Mouse (Mus musculus) embryonic stem cell, embryonic (primary cell): ENCODE data around the gene Adamts10.

Experiments used
- CTCF ChIA-PET, 4 experiments: fragments of 300-600 bp in 2 of 4; fragments of 350-600 bp in 2 of 4; sonication (Branson Sonifier 250); formaldehyde crosslinking; loops; one replicate each; lab custom pipeline; 2022; ENCODE audit warnings: inconsistent platforms in 2 of 4; lab: Charles Lee
- POLR2A ChIA-PET, 4 experiments: fragments of 300-600 bp in 2 of 4; fragments of 350-600 bp in 2 of 4; sonication (Branson Sonifier 250); formaldehyde crosslinking; loops; one replicate each; lab custom pipeline; 2022; ENCODE audit warnings: antibody characterized with exemption in 4 of 4, inconsistent platforms in 1 of 4; lab: Charles Lee

The Adamts10 gene

DNA sequence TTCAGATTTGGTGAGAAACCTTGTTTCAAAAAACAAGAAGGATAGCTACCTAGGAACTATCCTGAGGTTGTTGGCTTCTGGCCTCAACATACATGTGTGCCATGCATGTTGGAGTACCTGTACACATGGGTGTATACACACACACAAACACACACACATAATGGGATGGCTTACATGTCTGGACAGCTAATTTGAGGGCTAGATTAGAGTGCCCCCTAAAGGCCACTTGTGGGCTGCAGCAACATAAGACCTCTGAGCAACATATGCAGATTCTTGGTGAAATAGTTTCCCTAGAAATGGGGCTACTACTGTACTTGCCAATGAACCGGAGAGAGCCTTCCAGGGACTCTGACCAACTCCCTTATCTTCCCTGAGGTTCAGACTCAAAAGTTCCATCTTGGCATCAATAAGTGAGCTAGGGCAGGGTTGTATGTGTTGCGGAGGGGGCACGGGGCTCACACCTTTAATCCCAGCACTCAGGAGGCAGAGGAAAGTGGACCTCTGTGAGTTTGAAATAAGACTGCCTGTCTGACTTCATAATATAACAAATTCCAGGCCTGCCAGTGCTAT lies 15.2 kb downstream of the Adamts10 start:
- ChIA-PET POLR2A (interaction anchor here in 2 of 4 experiments (0.6 to 1.8 kb wide), 4 partner anchors 9 to 285 kb away, joined by 3 to 7 read pairs (median 3); no protein-coding TSS in a partner anchor), CTCF (interaction anchor here (0.5 to 2.4 kb wide), 22 partner anchors 9 to 1182 kb away, joined by 3 to 12 read pairs (median 3); no protein-coding TSS in a partner anchor)

DNA sequence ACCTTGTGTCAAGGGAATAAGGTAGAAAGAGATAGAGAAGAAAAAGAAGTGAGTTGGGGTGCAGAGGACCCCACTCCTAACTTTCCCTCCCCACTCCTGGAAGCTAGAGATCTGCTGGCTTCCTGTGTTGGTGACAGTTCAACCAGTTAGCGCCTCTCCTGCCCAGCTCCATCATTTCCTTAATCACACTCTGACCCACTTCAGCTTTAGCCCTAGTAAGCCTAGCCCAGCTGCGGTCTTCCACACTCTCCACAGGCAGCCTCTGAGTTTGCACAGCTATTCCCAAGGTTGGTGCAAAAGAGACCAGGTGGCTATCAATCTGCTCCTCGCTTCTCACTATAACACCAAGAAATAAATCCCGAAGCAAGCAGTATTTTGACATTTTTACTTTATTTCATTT lies 15.9 kb downstream of the Adamts10 start:
- CTCF ChIA-PET = interaction anchor here (0.5 to 2.4 kb wide), 12 partner anchors 10 to 1183 kb away, joined by 3 to 11 read pairs (median 4); no protein-coding TSS in a partner anchor
- POLR2A ChIA-PET = interaction anchor here in 1 of 4 experiments (0.9 to 1.8 kb wide), 2 partner anchors 10 kb away, joined by 3 to 7 read pairs; no protein-coding TSS in a partner anchor

DNA sequence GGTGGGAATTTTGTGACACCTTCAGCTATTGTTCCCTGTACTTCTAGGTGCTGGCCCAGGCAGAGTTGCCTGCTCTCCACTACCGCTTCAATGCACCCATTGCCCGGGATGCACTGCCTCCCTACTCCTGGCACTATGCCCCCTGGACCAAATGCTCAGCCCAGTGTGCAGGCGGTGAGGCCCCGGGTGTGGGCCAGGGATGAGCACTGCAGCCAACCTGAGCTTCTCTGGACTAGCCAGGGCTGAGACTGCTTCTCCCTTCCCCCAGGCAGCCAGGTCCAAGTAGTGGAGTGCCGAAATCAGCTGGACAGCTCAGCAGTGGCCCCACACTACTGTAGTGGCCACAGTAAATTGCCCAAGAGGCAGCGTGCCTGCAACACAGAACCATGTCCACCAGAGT lies 25.2 kb downstream of the Adamts10 start:
- POLR2A ChIA-PET = interaction anchor here in 3 of 4 experiments (0.9 to 2.0 kb wide), 3 partner anchors 28 to 533 kb away, joined by 4 to 6 read pairs (median 5); partner anchors contain the start of gene Rab11b (in 1 of the 3)
- CTCF ChIA-PET = interaction anchor here in 2 of 4 experiments (0.6 to 1.1 kb wide), 2 partner anchors 9 to 10 kb away, joined by 3 read pairs; no protein-coding TSS in a partner anchor

DNA sequence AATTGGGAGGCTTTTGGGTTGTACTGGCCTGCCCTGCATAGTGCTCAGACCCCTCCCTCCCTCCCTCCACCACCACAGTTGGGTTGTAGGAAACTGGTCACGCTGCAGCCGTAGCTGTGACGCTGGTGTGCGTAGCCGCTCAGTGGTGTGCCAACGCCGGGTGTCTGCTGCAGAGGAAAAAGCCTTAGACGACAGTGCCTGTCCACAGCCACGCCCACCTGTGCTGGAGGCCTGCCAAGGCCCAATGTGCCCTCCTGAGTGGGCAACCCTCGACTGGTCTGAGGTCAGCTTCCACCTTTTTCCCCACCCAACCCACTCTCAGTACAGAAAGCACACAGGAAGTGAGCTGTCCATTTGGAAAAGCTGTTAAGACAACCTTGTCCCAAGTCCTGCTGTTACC lies 26.4 kb downstream of the Adamts10 start:
- ChIA-PET POLR2A (interaction anchor here in 3 of 4 experiments (0.5 to 2.0 kb wide), 7 partner anchors 11 to 1041 kb away, joined by 3 to 7 read pairs (median 4); partner anchors contain the start of genes Ndufa7 (in 1 of the 3), Pbx2 (in 1 of the 3), Rab11b (in 1 of the 3) and Rps28 (in 1 of the 3)), CTCF (interaction anchor here in 3 of 4 experiments (0.6 to 1.2 kb wide), 3 partner anchors 11 to 57 kb away, joined by 3 to 4 read pairs (median 3); no protein-coding TSS in a partner anchor)

DNA sequence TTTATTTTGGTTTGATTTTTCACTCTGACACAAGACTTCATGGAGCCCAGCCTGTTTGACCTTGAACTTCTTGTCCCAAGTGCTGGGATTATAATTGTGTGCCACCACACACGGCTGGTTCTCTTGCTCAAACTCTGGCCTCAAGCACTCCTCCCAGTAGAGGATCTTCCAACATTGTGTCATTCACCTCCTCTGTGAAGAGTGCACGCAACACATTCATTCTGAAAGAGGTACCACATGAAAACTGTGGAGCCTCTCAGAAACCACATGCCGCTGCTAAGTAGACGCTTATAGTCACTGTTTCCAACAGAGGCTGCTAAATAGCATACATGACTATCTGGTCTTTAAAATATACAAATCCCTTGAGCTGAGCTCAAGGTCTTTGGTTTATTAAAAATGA lies 28.1 kb downstream of the Adamts10 start:
- ChIA-PET CTCF (interaction anchor here in 3 of 4 experiments (0.5 to 1.4 kb wide), 6 partner anchors 12 to 680 kb away, joined by 3 to 7 read pairs (median 4); no protein-coding TSS in a partner anchor), POLR2A (interaction anchor here in 1 of 4 experiments (0.8 to 1.5 kb wide), 2 partner anchors 8 to 77 kb away, joined by 3 to 5 read pairs; partner anchors contain the start of gene Zfp414)

DNA sequence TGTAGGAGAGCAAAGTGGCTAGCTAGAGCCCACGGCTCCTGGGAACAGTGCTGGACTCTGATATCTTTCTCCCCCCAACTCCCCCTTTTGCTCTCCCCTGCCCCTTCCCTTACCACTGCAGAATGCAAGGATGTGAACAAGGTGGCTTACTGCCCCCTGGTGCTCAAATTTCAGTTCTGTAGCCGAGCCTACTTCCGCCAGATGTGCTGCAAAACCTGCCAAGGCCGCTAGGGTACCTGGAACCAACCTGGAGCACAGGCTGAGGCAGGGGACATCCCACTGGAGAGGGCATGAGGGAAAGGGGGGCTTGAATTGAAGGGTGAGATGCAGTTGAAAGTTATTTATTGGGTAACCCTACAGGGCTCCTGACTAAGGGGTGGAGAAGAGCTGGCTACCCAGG lies 29.0 kb downstream of the Adamts10 start:
- POLR2A ChIA-PET = interaction anchor here in 1 of 4 experiments (0.8 to 1.5 kb wide), 2 partner anchors 9 to 76 kb away, joined by 3 to 5 read pairs; partner anchors contain the start of gene Zfp414

DNA sequence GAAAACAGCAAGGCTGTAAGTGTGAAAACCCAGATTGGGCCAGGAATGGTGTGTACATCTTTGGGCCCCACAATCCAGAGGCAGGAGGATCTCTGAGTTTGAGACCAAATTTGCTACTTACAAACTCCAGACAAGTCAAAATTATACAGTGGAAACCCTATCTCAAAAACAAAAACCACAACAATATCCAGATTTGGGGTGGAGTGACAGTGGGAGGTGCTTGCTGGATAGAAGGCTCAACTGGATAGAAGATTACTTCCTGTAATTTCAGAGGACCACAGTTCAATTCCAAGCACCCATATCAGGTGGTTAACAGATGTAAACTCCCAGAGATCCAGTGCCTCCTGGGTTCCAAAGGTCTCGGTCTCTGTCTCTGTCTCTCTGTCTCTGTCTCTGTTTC lies 30.5 kb downstream of the Adamts10 start:
- CTCF ChIA-PET = no interaction called here
- POLR2A ChIA-PET = no interaction called here

More for the DNA sequence above, 29.0 kb downstream of the Adamts10 start:
- CTCF ChIA-PET = interaction anchor here in 1 of 4 experiments (1.4 kb wide), 1 partner anchor 14 kb away, joined by 6 read pairs; no protein-coding TSS in a partner anchor

DNA sequence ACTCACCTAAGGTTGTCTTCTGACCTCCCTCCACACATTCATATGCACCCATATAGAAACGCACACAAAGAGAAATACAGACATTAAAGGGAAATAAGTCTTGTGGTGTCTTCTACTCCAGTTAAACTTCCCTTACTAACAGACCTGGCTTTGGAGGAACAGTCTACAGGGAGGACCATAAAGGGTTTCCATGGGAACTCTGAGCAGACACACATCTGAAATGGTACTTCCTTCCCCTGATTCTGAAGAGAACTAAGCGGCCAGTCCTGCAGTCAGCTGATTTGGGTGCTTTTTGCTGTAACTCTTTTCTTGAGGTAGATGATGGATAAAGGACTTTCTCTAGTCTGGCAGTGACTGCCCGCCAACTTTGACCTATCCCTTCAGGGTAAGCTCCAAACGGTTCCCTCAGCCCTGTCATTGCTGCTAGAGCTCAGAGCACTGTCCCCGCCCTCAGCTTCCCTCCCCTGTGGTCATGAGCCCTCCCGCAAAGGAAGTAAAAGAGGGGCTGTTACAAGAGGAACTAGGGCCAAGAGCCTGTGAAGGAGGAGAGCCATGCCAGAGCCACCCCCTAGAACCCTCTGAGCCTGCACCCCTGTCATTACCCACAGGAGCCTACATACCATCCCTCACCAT lies 31.3 kb downstream of the Adamts10 start, which contains the start of gene Myo1f:
Gene Myo1f (plus strand): TSS at position 485 of the 633 bp plus-strand sequence.
- ChIA-PET CTCF (no interaction called here), POLR2A (interaction anchor here in 1 of 4 experiments (0.5 kb wide), 1 partner anchor 62 kb away, joined by 3 read pairs; no protein-coding TSS in a partner anchor)

DNA sequence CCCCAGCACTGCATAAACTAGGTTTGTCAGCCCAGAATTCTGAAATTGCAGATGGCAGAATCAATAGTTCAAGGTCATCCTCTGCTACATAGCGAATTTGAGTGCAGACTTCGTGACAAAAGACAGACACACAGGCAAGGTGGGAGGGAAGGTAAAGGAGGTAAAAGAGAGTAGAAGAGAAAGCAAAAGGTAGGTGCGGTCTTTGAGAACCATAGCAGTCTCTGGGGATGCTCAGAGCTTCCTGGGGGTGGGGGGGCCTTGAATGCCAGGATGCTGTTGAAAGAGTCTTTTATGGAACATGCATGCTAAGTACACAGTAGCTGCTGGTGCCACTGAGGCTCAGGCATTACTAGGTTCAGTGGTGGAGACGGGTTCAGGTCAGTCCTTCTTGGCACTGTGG lies 33.9 kb downstream of the Adamts10 start:
- ChIA-PET CTCF (interaction anchor here in 1 of 4 experiments (0.6 kb wide), 1 partner anchor 18 kb away, joined by 5 read pairs; no protein-coding TSS in a partner anchor), POLR2A (no interaction called here)

DNA sequence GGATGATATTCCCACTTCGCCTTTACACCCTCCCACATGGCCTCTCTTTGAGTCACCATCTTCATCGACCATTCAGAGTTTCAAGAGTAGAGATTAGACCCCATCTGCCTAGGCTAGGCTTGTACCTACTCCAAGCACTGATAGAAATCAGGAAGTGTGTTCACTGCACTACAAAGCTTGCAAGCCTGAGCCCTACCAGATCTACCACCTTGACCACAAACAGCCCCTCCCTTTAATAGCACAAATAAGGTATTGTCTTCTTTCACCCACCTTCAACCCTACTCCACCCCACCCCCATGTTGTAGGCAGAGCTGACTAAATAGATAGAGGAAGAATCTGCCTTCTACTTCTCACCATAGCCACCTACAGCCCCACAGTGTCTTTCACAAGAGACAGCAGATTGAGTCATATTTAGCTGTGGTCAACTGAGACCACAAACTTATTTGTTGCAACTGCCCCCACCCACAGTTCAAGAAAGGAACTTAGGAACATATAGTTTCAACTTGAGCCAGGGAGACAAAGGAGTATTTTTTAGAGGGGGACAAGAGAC lies 39.6 kb downstream of the Adamts10 start:
- ChIA-PET POLR2A (interaction anchor here in 1 of 4 experiments (1.6 kb wide), 1 partner anchor 66 kb away, joined by 4 read pairs; the partner anchor contains the start of gene Zfp414), CTCF (interaction anchor here in 1 of 4 experiments (1.1 kb wide), 1 partner anchor 11 kb away, joined by 3 read pairs; no protein-coding TSS in a partner anchor)

DNA sequence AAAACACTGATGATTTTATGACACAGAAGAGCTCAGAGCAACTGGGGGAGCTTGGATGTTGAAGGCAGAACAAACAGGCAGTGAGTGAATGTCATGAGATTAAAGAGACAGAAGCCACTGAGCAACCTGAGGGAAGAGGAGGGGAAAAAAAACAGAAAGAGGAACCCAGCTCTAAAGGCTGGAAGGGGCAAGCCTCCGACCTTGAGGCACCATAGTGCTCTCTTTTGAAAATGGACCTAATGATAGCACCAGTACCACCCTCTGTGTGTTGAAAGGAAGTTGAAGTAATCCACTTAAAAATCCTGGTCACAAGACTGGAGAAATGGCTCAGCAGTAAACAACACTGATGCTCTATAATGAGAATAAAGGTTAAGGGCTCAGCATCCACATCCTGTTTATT lies 40.6 kb downstream of the Adamts10 start:
- POLR2A ChIA-PET = interaction anchor here in 1 of 4 experiments (0.7 kb wide), 1 partner anchor 143 kb away, joined by 3 read pairs; no protein-coding TSS in a partner anchor
- CTCF ChIA-PET = no interaction called here

DNA sequence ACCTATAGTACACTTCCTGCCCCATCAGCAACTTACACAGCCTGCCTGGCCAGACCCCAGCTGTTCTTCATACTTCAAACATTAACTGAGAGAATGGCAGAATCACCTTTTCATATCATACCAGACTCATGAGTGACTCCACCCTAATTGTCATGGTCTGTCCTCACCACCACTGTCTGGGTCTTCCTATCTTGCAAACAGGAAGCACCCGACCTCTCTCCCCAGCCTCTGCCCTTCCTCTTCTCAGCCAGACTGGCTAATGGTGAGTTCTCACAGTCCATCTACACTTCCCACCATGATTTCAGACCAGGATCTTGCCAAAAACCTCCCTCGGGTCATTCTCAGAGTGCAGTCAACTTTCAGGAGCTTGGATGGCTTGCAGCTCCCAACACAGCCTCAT lies 42.2 kb downstream of the Adamts10 start:
- CTCF ChIA-PET = no interaction called here
- POLR2A ChIA-PET = no interaction called here

DNA sequence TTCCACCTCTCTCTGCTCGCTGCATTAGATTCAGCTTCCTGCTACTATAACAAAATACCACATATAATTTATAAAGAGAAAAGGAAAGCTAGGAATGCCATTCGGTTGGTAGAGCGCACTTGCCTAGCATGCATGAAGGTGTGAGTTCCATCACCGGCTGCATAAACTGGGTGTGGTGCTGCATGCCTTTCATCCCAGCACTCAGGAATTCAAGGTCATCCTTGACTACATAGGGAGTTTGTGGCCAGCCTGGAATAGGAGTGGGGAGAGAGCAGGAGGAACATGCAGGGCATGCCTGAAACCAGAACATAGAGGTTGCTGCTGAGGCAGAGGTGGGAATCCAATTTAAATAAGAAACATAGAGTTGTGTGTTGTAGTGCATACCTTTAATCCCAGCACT lies 60.1 kb downstream of the Adamts10 start:
- CTCF ChIA-PET = interaction anchor here in 1 of 4 experiments (1.2 kb wide), 1 partner anchor 45 kb away, joined by 3 read pairs; no protein-coding TSS in a partner anchor
- POLR2A ChIA-PET = interaction anchor here (0.6 to 5.2 kb wide), 16 partner anchors 9 to 227 kb away, joined by 3 to 39 read pairs (median 4); partner anchors contain the start of gene Kank3 (in 1 of the 4)

DNA sequence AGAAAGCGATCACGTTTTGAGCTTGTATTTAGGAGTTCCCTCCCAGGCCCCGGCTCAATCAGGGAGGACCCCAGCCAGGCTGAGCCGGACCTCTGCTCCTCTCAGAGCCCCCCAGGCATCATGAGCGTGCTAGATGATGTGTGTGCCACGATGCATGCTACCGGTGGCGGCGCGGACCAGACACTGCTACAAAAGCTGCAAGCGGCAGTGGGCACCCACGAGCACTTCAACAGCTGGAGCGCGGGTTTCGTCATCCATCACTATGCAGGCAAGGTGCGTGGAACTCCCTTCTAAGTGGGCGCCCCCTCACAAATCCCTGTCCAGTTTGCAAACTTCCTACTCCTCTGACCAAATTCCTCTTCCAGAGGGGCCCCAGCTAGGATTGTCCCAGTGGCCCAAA lies 62.0 kb downstream of the Adamts10 start:
- ChIA-PET POLR2A (interaction anchor here (0.6 to 5.2 kb wide), 53 partner anchors 9 to 370 kb away, joined by 3 to 39 read pairs (median 4); partner anchors contain the start of genes Ndufa7 (in 3 of the 4), Rps28 (in 3 of the 4), Kank3 (in 2 of the 4) and Rab11b (in 2 of the 4)), CTCF (interaction anchor here in 3 of 4 experiments (0.6 to 1.5 kb wide), 5 partner anchors 13 to 579 kb away, joined by 3 to 7 read pairs (median 4); no protein-coding TSS in a partner anchor)

DNA sequence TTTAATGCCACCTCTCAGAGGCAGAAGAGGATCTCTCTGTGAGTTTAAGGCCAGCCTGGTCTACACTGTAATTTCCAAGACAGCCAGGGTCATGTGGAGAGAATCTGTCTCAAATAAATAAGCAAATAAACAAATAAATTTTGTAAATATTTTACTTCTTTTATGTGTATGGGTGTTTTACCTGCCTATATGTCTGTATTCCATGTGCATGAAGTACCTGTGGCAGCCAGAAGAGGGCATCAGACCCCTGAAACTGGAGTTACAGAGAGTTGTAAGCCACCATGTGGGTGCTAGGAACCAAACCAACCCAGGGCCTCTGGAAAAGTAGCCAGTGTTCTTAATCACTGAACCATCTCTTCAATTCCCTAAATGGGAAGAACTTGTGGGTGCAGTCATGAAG lies 73.3 kb downstream of the Adamts10 start:
- CTCF ChIA-PET = interaction anchor here in 1 of 4 experiments (1.7 kb wide), 1 partner anchor 605 kb away, joined by 3 read pairs; no protein-coding TSS in a partner anchor

DNA sequence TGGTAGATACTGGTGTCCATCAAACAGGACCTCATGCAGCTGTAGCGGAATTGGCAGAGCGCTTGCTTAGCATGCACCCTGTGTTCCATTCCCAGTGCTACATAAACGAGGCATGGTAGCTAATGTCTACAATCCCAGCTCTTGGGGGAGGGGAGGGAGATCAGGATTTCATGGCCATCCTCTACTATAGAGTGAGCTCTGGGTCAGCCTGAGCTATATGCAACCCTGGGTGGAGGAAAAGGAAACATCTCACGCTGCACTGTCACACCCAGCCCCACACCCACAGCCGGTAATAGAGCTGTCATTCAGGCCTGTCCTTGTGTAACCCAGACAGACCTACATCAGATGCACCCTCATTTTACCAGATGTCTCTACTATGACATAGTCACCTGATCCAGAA lies 74.5 kb downstream of the Adamts10 start:
- ChIA-PET CTCF (interaction anchor here in 2 of 4 experiments (0.6 to 1.7 kb wide), 3 partner anchors 12 to 606 kb away, joined by 3 read pairs; no protein-coding TSS in a partner anchor), POLR2A (interaction anchor here (0.7 to 4.9 kb wide), 27 partner anchors 11 to 311 kb away, joined by 3 to 25 read pairs (median 4); partner anchors contain the start of genes Zfp414 (in 3 of the 4), Ndufa7 (in 2 of the 4), Rab11b (in 2 of the 4) and Rps28 (in 2 of the 4))

More for the DNA sequence above, 73.3 kb downstream of the Adamts10 start:
- POLR2A ChIA-PET = interaction anchor here (0.6 to 1.9 kb wide), 10 partner anchors 11 to 293 kb away, joined by 3 to 7 read pairs (median 4); partner anchors contain the start of genes Kifc1 (in 1 of the 4), Ndufa7 (in 1 of the 4), Rab11b (in 1 of the 4) and Rps28 (in 1 of the 4)
